Mouse (Mus musculus) mouse embryonic stem cell (cell line): ENCODE data around the gene Gtf2e1.

ENCODE experiments used
- in situ Hi-C, 2 experiments: fragments of 300-500 bp; cut with MboI; formaldehyde crosslinking; loops; 1 replicate in 1 of 2; 3 replicates in 1 of 2; pipeline ENCODE4 v1.14.3; 2019 to 2020; ENCODE audit warnings: low sequenced_read_pairs in 2 of 2, low pct_unique_long_range_greater_than_20kb in 1 of 2, mixed read lengths in 1 of 2; ENCODE audit not compliant: unreplicated experiment in 1 of 2

Gtf2e1 gene

DNA sequence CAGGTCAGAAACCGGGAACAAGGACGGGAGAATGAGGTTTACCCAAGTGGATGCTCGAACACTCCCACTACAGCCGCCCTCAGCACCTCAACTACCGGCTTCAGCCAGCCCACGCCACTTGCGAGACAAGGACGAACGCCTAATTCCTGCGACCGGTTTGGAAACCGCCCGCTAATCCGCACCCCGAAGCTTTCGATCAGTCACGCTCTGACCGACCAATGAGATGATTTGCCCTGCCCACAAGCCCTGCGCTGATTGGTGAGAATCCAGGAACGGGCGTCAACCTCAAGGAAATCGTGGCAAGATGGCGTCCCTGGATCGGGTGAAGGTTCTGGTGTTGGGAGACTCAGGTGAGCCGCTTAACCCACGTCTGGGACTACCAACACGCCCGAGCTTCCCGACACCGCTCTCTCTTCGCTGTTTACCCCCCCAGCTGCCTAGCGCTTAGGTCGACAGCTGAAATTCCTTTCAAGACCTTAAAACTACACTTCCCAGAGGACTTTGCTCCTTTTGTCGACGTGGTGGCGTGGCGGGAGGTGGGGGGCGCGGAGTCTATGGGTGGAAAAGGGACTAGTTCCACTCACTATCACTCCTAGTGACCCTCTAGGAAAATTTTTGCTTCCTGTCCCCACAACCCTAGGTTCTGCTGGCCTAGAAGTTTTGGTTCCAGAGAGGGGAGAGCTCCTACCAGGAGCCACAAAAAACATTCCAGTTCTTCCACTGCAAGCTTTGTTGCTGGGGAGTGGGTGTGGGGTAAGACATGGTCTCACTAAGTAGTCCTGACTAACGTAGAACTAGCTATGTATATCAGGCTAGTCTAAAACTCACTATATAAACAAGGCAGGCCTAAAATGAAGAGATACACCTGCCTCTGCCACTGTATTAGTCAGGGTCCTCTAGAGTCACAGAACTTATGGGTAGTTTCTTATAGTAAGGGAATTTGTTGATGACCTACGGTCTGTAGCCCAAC lies at the start of gene Gtf2e1, which contains the start of gene Rabl3:
Gtf2e1 (minus strand) TSS at position 179 of the 970 bp plus-strand sequence.
Rabl3 (plus strand) TSS at position 275 of the 970 bp plus-strand sequence.
- in situ Hi-C loops: no loop called here

DNA sequence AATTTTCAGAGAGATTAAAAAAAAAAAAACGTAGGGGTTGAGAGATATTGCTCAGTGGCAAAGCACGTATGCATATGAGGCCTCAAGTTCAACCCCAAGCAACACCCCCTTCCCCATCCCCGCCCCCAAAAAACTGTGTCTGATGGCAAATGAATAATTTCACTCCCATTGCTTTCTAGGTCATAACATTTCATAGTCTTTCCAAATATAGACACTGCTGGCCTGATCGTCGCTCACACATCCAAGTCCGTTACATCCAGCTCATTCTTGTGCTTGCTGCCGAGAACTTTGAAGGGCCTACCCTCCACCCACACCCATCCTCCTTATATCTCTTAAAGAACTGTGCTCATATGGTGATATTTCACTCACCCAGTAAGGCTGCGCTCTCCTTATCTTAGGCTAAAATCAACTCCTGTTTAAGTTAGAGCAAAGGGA lies 45.6 kb upstream of the Gtf2e1 start:
- in situ Hi-C loops: no loop called here

DNA sequence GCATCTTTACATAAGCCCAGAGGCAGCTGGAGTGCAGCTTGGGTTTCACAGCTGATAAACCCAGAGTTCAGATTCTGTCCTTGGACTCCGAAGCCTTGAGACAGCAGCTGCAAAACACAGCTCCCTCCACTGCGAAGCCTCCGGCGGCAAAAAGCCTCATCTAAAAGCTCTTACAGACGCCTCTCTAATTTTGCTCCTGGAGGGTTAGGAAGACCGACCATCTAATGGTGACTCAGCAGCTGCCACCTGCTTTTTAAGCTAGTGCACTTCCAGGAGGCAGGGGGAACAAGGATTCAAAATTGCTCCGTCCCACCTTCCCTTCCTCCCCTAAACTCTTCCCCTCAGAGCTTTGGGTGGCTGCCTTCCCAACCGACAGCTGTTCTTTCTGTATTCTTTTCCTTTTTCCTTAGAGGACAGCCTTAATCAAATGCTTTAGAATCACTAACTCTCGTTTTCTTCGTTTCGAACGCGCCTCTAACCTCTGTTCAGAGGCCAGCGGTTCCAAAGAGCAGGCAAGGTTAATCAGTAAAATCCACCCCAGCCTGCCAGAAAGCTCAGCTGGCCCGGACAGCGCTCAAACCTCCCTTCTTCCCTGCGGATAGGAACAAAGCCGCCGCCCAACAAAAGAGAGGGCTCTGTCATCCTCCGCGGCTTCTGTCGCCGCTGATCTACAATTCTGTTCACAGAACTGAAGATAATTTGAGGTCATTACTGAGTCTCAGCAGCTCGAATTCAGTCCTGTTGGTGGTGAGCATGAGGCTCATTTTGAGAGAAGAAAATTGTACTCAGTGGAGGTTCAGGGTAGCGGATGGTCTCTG lies 44.8 kb upstream of the Gtf2e1 start:
- in situ Hi-C loops: no loop called here

DNA sequence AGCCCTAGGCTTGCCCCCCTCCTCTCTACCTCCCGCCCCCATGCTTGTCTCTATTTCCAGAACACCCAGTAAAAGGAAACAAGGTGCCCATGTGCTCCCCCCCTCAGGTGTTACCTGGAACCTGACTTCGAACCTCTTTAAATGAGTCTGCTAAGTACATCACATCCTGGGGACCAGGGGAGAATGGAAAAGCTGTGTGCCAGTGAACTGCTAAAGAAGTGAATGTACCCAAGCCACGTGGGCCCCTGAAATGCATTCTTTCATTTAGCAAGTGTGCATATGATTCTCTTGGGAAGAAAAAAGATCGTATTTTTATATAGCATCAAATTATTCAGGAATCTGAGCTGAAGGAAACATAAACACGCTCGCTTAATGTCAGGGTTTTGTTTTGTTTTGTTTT lies 44.2 kb upstream of the Gtf2e1 start:
- in situ Hi-C loops: no loop called here

DNA sequence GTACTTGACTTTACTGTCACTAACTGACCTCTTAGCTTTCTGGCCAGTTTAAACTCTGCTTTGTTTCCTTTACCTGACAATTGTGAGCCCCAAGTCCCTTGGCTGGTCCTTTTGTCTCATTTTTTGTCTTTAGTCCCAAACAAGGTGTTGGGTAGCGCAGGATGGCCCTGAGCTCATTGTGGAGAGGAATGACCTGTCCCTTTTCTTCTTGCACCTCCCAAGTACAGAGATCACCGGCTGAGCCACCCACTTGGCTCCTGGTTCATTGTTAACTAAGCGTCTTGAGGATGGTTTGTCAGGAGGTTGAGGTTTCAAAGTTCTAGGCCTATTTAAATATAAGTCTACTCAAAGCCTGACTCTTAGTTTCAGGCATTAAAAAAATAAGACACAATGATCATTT lies 43.7 kb upstream of the Gtf2e1 start:
- in situ Hi-C loops: no loop called here

DNA sequence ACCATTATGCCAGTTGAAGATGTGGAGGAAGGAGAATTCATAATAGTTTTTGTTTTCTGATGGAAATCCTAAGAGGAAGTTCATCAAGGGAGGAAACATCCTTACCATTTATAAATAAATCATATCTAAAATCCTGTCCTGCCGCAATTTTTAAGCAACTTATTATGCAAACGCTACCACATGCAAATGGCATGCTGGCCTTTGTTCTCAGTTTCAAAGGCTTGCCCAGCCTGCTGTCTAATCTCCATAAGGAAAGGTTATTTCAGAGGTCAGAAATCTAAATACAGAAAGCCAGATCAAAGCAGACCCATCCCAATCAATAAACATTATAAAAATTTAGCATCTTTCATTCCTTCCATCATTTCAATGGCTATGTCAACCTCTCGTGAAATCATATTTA lies 42.3 kb upstream of the Gtf2e1 start:
- in situ Hi-C loops: no loop called here

DNA sequence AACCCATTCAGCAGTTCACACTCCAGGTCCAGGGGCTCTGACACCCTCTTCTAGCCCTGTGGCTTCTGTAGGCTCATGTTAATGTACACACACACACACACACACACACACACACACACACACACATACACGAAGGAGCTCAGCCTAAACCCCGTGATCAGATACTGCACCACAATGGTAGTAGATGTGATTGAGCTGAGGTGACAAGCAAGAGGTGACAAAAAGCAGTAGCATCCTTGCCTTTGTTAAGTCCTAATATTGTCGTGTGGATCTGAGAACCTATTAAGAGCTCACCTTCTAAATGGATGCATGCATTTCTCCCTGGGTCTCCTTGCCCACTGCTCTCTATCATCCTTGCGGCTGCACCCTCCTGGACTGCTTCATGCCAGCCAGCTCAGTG lies 41.1 kb upstream of the Gtf2e1 start:
- in situ Hi-C loops: no loop called here

DNA sequence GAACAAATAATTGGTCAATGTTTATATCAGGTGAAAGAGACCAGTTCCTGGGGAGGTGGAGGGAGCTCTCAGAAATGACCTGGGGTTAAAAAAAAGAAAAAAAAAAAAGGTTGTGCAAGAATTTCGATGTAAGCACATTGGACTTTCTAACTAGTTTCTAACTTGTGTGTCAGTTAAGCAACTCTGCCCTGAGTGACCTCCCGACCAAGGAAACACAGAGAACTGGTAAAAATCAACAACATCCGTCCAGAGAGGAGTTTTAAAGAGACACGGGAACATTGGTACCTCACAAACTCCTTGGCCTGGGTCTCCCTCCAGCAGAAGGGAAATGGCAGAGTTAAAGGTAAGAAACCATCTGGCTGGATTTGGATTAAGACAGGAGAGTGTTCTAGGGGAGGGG lies 40.4 kb upstream of the Gtf2e1 start, which contains the start of gene Hgd:
Hgd (plus strand) TSS at position 160 of the 400 bp plus-strand sequence.
- in situ Hi-C loops: no loop called here

DNA sequence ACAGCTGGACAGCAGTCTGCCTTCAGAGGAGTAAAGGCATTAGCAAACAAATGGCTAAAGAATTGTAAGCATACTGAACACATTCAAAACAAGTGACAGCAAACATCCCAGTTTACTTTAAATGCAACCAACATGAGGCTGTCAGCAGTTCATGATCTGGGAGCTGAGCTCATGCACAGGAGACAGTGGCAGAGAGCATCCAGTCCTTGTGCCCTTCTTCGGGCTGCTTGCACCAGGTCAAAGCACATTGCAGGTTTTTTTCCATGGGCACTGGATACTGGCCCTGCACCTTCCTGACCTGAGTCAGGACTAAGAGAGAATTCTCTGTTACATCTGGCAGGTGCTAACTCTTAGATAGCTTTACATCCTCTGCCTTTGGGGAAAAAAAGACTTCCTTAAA lies 40.0 kb upstream of the Gtf2e1 start:
- in situ Hi-C loops: no loop called here

DNA sequence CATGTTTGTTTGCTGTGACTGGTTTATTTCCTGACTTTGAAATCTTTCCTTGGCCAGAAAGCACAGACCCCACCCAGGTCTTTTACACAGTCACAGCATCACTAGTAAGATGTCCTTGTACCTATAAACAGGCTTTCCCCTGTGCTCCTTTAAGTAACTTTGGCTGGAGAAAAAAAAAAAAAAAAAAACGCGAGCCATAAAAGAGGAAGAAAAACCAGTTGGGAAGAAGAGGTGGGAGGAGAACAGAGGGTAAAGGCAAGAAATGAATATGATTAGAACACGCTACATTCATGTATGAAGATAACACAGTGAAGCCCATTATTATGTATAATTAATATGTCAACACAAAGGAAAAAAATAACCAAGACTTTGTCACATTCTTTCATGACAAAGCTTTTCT lies 35.7 kb upstream of the Gtf2e1 start:
- in situ Hi-C loops: no loop called here

DNA sequence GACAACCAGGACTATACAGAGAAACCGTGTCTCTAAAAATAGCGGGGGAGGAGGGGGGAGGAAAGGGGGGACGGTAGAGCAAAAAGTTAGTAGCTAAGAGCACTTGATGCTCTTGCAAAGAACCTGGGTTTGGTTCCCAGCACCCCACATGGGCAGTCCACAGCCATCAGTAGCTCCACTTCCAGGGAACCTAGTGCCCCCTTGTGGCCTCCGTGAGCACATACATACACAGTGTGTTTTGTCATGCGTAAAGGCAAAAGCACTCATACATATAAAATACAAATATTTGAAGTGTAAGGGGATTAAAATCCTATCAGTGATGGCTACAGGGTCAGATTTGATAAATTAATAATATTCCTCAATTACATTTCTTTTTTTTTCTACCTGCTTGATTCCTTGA lies 33.5 kb upstream of the Gtf2e1 start:
- in situ Hi-C loops: no loop called here

DNA sequence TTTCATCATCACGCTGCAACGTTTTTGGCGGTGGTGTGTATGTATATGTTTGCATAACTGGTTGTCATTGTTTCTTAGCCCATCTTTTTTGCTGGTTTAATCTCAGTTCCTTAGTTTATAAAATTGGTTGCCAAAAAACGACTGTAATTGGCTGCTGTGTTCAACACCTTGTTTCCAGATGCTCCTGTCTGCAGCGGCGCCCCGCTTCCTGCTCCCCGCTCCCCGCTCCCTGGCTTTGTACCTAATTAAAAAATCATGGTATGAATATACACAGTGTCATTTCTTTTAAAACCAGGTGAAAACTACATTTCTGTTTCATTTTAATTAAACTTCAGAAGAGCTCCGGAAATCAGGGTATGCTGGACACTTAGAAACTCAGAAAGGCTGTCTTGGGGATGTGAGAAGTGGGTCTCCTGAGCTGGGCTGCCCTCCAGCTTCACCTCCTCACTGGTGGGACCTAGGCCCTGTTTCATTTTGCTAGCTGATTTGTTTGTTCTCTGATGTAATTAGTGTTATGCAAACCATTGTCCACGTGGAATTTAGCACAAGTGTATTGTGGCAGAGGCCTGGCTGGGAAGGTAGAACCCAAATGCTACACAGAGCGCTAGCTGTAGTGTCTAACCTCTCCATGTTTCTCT lies 32.6 kb upstream of the Gtf2e1 start:
- in situ Hi-C loops: no loop called here

DNA sequence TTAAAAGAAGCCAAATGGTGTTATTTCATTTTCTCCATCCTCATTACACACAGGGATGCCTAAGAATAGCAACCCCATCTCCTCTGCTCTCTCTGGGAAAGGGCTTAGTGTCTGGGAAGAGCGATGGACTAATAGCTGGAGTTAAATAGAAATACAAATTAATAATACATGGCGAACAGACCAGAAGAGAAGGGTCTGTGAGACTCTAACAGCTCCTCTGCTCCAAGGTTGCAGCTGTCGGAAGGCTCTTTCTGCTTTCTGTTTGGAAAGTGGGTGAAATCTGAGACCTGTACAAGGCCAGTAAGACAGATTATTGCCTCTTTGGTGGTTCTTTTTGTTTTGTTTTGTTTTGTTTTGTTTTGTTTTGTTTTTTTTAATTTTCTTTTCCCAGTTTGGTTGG lies 32.0 kb upstream of the Gtf2e1 start:
- in situ Hi-C loops: no loop called here

DNA sequence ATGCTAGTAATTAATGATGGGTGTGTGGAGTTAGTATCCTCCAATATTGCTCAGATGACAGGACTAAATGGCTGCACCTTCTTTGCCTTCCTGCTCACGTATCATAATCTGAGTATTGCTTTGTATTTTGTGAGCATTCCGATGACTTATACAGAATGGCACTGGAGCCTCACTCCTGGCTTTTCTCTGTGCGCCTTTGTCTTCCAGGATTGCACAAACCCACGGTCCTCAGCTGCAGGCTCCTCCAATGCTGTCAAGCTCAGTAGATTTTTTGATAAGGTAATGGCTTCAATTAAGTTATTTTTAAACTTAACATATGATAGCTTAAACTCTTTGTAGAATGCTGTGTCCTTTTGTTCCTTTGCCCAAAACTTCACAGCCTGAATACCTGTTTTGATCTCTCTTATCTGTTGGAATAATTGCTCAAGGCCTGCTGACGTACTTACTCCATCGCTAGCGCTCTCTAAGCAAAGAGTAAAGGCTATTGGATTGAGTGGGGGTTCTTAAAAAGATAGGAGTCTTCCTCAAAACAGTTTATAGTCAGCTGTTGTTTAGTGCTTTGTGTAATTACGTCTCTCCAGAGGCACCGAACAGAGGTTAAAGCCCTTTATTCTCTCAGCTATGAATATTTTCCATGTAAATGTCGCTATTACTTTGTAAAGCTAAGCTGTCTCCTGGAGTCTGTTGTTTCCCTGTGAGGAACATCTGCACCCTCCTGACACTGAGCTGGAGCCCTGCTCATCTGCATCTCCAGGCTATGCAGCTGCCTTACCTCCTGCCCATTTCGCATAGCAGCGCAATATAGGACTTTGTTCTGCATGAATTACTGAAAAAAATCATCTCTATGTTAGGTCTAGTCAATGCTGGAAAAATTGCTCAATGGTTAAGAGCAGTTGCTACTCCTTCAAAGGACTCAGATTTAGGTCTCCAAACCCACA lies 27.8 kb upstream of the Gtf2e1 start:
- in situ Hi-C loops: no loop called here

DNA sequence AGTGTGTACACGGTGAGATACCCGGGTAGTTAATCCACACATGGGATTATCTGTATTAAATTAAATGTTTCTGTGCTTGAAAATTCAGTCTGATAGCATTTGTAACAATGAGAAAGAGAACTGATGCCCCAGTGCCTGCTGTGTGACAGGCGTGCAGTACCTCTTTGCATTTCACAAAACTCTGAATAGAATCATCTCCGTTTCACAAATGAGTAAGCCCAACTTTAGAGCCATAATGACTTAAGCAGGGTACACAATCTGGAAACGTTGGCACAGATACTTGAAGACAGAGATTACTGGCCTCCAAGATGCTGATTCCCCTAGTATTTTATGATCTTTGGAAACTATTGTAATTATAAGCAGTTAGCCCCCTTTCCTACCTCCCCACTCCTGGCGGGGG lies 26.5 kb upstream of the Gtf2e1 start:
- in situ Hi-C loops: no loop called here

DNA sequence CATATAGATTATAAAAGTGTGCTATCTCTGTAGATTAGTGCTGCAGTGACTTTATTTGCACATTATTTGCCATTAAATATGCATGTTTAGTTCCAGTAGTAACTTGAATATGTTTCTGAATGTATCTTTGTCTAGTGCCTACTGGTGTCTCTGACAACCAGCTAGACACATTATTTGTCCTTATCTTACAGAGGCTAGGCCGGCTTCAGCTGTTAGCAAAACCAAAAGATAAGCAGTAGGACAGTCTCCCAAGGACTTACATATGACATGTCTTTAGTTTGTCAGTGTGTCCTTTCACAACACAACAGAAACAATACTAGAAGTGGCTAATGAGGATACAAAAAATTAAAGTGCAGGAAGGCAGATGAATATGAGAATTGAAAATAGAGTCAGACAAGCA lies 25.5 kb upstream of the Gtf2e1 start:
- in situ Hi-C loops: no loop called here

DNA sequence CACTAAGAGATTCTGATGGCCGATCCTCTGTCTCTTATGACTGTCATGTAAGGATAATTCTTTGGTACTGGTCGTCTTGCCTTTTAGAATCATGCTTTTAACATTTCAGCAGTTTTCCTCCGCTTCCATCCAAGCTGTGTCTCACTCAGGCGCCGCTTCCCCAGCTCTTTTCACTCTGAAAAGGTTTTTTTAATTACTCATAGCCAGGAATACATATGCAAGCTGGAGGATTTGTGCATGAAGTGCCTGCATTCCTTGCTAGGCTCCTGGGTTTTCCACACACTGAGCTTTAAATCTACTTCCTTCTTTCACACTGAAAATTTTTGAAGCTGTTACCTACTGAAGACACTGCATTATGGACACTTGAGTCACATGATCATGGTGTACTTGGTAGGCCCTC lies 23.4 kb upstream of the Gtf2e1 start:
- in situ Hi-C loops: no loop called here

DNA sequence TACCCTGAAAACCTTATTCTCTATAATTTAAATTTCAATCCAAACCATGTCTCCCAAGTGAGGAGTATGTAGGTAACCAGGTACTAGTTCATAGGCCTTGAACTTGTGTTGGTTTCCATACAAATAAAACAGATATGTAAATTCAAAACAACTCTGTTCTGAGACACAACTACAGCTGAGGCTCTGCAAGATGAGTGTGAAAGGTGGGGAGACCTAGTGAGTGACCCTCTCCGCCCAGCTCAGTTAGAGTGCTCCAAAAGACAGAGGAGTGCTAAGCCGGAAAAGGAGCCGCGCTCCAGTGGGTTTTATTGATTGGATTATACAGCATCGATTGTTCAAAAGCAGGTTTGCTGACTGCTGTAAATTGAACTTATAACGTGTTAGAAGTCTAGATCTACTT lies 22.8 kb upstream of the Gtf2e1 start:
- in situ Hi-C loops: no loop called here
